Mouse (Mus musculus) heart, postnatal 0 days (tissue): ENCODE results near the gene Fxyd4. TPM values are rescaled to one million over a fixed set of nuclear protein-coding genes. Genes with fewer than 3 reads are reported as not detected.

Experiments used
- ATAC-seq: fragments of 200-750 bp; cut with Nextera tagmentation; 2 replicates; pipeline ENCODE4 v1.8.0; 2017; ENCODE audit warnings: low read depth, moderate number of reproducible peaks, moderate library complexity; ENCODE audit not compliant: insufficient read depth
- DNase-seq: peaks from one replicate; pipeline ENCODE4 v3.0.0-alpha.2; 2016; ENCODE audit warnings: low spot score
- H3K27ac ChIP-seq: fragments of 300-500 bp; sonication (generic); 2 replicates; pipeline ENCODE4 v1.5.1; 2014; ENCODE audit warnings: low read depth, mild to moderate bottlenecking
- H3K27me3 ChIP-seq: fragments of 300-500 bp; sonication (generic); 2 replicates; pipeline ENCODE4 v1.6.1; 2014; ENCODE audit warnings: low read length, mixed read lengths; ENCODE audit not compliant: control insufficient read depth, insufficient read depth
- H3K36me3 ChIP-seq: fragments of 300-500 bp; sonication (generic); replicated peaks from 2 replicates; pipeline ENCODE4 v1.6.1; 2014; ENCODE audit warnings: low read length, mixed read lengths; ENCODE audit not compliant: control insufficient read depth, insufficient read depth
- H3K4me1 ChIP-seq: fragments of 300-500 bp; sonication (generic); 2 replicates; pipeline ENCODE4 v1.6.1; 2014; ENCODE audit warnings: antibody characterized with exemption; ENCODE audit not compliant: control insufficient read depth, insufficient read depth
- H3K4me2 ChIP-seq: fragments of 300-500 bp; sonication (generic); 2 replicates; pipeline ENCODE4 v1.6.1; 2014; ENCODE audit warnings: low read depth, mild to moderate bottlenecking, low read length, moderate library complexity
- H3K4me3 ChIP-seq: fragments of 300-500 bp; sonication (generic); 2 replicates; pipeline ENCODE4 v1.5.1; 2014; ENCODE audit warnings: low read depth, low read length
- H3K9ac ChIP-seq: fragments of 300-500 bp; sonication (generic); replicated peaks from 2 replicates; pipeline ENCODE4 v1.6.1; 2014; ENCODE audit warnings: low read depth, low read length, mixed read lengths
- H3K9me3 ChIP-seq: fragments of 300-500 bp; sonication (generic); replicated peaks from 2 replicates; pipeline ENCODE4 v1.6.1; 2016; ENCODE audit warnings: low read length; ENCODE audit not compliant: control insufficient read depth
- CTCF ChIP-seq: IDR thresholded peaks from 2 replicates; pipeline ENCODE4 v1.5.1; 2016; ENCODE audit warnings: antibody characterized with exemption, control low read depth, low read depth
- EP300 ChIP-seq: IDR thresholded peaks from 2 replicates; pipeline ENCODE4 v1.6.1; 2016; ENCODE audit warnings: antibody characterized with exemption, low read depth
- WGBS: fragments of 180-500 bp; shearing (Covaris S2); extraction: QIAGEN DNeasy Blood & Tissue Kit; methylation state at CpG from one replicate; pipeline ENCODE4 v1.1.7; 2014; 5-methylcytosine and 5-hydroxymethylcytosine counted together
- polyA plus RNA-seq: library from polyadenylated mRNA; unstranded; fragments of >200 nt; fragmentation: Nextera tagmentation; extraction: Ambion mirVana; gene quantifications from 2 replicates; pipeline ENCODE4 v1.2.1, GENCODE M21; 2015
- total RNA-seq: library from RNA; depleted of rRNA; stranded (reverse); fragments of >200 nt; gene quantifications from 2 replicates; pipeline ENCODE4 v1.2.3, GENCODE M21; 2014; ENCODE audit warnings: low replicate concordance

The Fxyd4 gene
- total and polyA plus RNA-seq, 2 experiments from 2014 or later = 0.55 TPM; not detected in 1

- TF ChIP-seq CTCF = no peak
- TF ChIP-seq EP300 = no peak
- 80% methylated on average over 3 of the region's 3 CpGs for WGBS
- no peaks in the 10 kb centered on the region for H3K36me3 ChIP-seq
- no peak for DNase-seq
- no peak overlapping the region for H3K4me2 ChIP-seq
- no peak for ATAC-seq
- H3K9ac ChIP-seq = no peak overlapping the region
- H3K27me3 ChIP-seq = no peaks in the 10 kb centered on the region
- H3K4me1 ChIP-seq = peaks cover 11% of the 10 kb centered on the region
- H3K27ac ChIP-seq = no peak overlapping the region
- H3K4me3 ChIP-seq = no peak overlapping the region
- H3K9me3 ChIP-seq = no peaks in the 10 kb centered on the region
These were observed 33.7 kb downstream of the Fxyd4 start for GRCm38 (mm10) chr6:117903836-117904235.

DNA sequence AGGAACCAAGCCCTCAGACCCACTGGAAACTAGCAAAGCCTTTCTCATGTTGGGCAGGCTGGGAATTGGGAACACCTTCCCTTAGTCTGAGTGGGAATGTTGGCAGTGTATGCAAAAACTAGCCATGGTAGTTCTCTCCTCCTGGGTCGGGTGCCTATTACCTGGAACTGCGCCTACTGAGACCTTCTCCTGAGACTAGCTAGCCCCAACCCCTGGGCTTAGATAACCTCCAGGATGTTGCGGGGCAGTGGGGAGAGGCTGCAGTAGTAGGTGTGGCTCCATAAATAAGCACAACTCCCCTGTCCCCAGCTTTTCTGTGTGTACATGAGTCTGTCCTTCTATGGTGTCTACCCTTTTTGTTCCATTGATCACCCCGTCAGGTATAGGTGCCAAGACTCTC is 34.9 kb downstream of the Fxyd4 start:
- ATAC-seq (no peak), DNase-seq (no peak)
- no peaks in the 10 kb centered on the region for H3K27me3 ChIP-seq
- H3K9ac ChIP-seq = no peak overlapping the region
- no peak overlapping the region for H3K4me2 ChIP-seq
- TF ChIP-seq EP300 = no peak
- no peak for TF ChIP-seq CTCF
- H3K4me1 ChIP-seq = peaks cover 7% of the 10 kb centered on the region; the same call in 1 of the 2 replicates
- no peak overlapping the region for H3K4me3 ChIP-seq
- no peaks in the 10 kb centered on the region for H3K9me3 ChIP-seq
- no peaks in the 10 kb centered on the region for H3K36me3 ChIP-seq
- H3K27ac ChIP-seq = no peak overlapping the region
- WGBS = 70% methylated on average over 4 of the region's 4 CpGs

- TF ChIP-seq CTCF (no peak), EP300 (no peak)
- no peak overlapping the region for H3K4me3 ChIP-seq
- ATAC-seq (no peak), DNase-seq (no peak)
- H3K9ac ChIP-seq = no peak overlapping the region
- H3K4me1 ChIP-seq = peaks cover 7% of the 10 kb centered on the region; the same call in 1 of the 2 replicates
- 60% methylated on average over 9 of the region's 9 CpGs for WGBS
- no peaks in the 10 kb centered on the region for H3K9me3 ChIP-seq
- H3K27ac ChIP-seq = no peak overlapping the region
- no peak overlapping the region for H3K4me2 ChIP-seq
- no peaks in the 10 kb centered on the region for H3K27me3 ChIP-seq
- H3K36me3 ChIP-seq = no peaks in the 10 kb centered on the region
These were observed 35.7 kb downstream of the Fxyd4 start for GRCm38 (mm10) chr6:117901510-117902402.

- Histone ChIP-seq H3K27ac (no peak within 1 kb of the TSS; the same call in 1 of the 2 replicates), H3K4me1 (peaks cover 4% of the 10 kb centered on the region; the same call in 1 of the 2 replicates), H3K4me3 (peak within 1 kb of the TSS; percentile 2; the same call in 1 of the 2 replicates), H3K9ac (no peak within 1 kb of the TSS), H3K36me3 (no peaks in the 10 kb centered on the region), H3K9me3 (no peaks in the 10 kb centered on the region), H3K4me2 (peak within 1 kb of the TSS; percentile 4; the same call in 1 of the 2 replicates), H3K27me3 (no peaks in the 10 kb centered on the region)
- TF ChIP-seq CTCF (no peak), EP300 (no peak)
- no peak for DNase-seq
- WGBS = 56% methylated on average over 17 of the region's 17 CpGs
- no peak for ATAC-seq
These were observed 37.1 kb downstream of the Fxyd4 start, which contains the start of gene Hnrnpf for GRCm38 (mm10) chr6:117900126-117901080. Gene Hnrnpf (plus strand): TSS chr6:117900324.

DNA sequence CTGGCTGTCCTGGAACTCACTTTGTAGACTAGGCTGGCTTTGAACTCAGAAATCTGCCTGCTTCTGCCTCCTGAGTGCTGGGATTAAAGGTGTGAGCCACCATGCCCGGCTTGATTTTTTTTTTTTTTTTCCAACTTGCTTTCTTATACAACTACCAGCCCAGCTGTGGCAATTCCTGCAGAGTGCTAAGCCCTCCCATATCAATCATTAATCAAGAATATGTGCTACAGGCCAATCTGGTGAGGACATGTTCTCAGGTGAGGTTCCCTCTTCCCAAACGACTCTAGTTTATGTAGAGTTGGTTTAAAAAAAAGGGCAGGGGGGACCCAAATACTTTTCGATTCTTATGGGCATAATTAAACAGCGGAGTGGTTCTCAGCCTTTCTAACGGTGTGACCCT is 39.7 kb downstream of the Fxyd4 start:
- WGBS = 72% methylated on average over 5 of the region's 5 CpGs

More for the DNA sequence above, 39.7 kb downstream of the Fxyd4 start:
- no peak overlapping the region for H3K4me2 ChIP-seq
- no peak for ATAC-seq
- H3K9ac ChIP-seq = no peak overlapping the region
- no peak overlapping the region for H3K27ac ChIP-seq
- DNase-seq = no peak
- H3K4me3 ChIP-seq = no peak overlapping the region
- H3K27me3 ChIP-seq = no peaks in the 10 kb centered on the region
- no peaks in the 10 kb centered on the region for H3K36me3 ChIP-seq
- H3K9me3 ChIP-seq = no peaks in the 10 kb centered on the region
- TF ChIP-seq CTCF (no peak), EP300 (no peak)
- H3K4me1 ChIP-seq = no peaks in the 10 kb centered on the region
